Mouse (Mus musculus): ENCODE results near the gene Kcnip1.

- TF ChIP-seq POLR2A (IDR thresholded peaks at IDR 0.05; ENCODE audit: control insufficient read depth, extremely low read depth, insufficient read depth, low read length, poor library complexity) (no peak), CTCF (IDR thresholded peaks at IDR 0.05; ENCODE audit: borderline replicate concordance, control insufficient read depth, extremely low read depth, insufficient read depth, low read length, poor library complexity) (no peak)
Measured at GRCm38 (mm10) chr11:33627136-33627742, 365.7 kb downstream of the Kcnip1 start.
